Mouse (Mus musculus): Measurements from ENCODE around the gene Tmem63b.
A peak's percentile ranks its signal among the peaks of the same experiment; 100 is the strongest.

The Tmem63b gene

DNA sequence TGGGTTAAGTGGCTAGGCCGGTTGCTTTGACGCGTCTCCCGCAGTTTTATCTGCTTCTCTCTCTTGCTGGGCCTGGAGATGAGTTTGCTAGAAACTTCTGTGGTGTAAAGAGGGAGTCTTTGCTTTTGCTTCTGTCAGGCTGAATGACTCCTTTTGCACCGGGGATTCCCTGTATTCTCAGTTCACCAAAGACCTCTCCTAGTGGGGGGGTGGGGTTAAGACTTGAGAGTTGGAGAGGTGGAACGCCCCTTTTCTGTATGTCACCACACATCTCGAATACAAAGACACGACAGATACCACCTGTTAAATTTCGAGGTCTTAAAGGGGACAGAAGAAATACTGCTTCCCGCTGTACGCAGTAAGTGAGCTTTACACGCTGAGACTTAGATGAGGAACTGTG is at the start of gene Tmem63b:
Tmem63b (minus strand) TSS at position 190 of the 400 bp plus-strand sequence.
- no peak for DNase-seq (ENCODE audit: low spot score in 2 of 2)

DNA sequence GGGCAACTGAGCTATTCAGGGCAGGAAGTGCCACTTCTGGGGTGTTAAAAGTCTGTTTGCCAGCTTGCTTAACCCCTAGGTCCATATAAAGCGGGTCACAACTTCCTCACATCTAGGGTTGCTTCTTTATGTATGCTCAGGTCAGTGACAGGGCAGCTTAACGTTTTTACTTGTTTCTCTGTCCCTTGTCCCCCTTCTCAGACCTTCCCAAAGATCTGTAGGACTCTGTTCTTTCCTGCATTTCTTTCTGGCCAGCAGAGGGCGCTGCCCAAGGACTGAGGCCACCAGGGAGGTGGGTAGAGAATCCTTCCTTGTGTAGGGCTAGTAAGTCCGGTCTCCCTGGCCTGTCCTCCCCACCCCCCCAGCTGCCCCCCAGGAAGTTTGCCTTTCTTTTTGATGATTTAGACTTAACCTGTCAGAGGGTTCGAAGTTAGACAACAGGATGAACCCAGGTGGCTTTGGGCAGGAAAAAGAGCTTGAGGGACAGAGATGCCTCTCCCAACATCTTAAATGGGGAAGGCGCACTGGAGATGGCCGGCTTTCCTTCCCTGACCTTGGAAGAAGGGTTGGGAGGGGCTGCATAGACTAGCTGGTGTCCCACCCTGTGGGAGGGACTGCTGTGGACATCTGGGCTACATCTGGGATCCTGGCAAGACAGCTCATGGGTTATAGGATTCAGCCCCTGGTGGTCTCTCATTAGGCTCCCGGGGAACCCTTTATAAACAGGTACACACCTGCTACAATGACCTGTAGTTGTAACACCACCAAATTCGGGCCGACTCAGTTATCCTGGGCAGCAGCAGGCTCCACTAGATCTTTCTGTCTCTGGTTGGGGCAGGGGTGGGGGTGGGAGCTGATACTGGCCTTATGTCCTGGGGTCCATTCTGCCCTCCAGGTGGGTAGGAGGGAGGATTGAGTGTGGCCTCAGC is 48.9 kb upstream of the Tmem63b start:
- peak; percentile 69 to 88 for DNase-seq (ENCODE audit: low spot score in 2 of 2)

DNA sequence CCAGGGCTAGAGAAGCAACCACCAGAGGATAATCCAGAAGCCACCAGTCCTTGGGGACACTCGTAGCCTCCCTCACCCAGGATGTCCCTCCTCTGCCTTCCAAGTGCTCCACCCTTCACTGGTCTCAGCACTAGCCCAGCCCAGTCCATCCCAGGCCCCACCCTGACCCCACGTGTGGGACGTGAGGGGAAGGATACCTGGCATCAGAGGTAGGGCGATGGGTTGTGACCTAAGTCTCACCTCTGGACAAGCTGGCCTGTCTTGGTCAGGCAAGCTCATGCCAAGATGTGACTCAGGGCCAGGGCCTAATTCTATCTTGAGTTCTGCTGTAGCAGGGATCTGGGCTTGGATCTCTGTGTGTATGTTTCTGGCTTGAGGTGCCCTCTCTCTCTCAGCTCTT is 48.2 kb upstream of the Tmem63b start:
- no peak for DNase-seq (ENCODE audit: low spot score in 2 of 2)

DNA sequence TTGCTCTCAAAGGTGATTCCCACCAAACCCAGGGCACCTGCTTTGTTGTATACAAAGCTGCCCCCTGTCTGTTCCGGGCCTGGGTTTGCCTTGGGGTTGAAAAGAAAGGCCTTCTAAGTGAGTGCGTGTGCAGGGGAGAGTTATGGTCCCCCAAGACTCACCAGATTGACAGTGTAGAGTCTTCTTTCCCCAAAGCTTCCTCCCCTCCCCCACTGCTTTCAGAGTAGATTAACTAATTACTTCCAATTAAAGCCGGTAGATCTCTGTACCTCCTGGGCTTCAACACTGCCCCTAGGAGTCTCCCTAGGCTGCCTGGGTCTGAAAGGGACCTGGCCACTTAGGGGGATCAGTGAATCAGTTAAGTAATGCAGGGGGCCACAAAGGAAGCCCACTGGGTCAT is 47.6 kb upstream of the Tmem63b start:
- no peak for DNase-seq (ENCODE audit: low spot score in 2 of 2)

DNA sequence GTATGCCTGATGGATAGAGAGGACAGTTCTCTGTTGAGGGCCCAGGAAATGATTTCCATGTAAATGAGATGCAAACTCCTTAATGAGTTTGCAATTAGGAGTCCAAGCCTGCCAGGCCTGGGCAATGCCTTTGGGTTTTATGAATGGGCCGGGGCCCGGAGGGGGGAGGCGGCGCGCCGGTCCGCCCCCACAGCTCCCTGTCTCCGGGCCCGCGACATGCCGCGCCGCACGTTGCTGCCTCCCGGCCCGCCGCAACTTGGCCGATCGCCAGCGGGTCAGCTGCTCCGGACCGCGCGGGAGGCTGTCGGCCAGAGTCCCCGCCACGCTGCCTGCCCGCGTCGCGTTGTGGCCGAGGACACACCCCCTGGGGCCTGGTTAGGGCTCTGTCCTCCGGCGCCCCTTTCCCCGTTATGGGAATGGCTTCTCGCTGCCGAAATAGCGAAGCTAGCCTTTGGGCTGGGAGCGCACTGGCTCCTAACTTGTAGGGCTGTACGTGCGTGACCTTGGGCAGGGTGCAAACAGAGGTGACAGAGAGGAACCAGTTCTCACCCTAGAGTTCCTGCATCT is 47.1 kb upstream of the Tmem63b start, which contains the start of gene 1600014C23Rik:
1600014C23Rik (minus strand) TSS at position 110 of the 567 bp plus-strand sequence.
- DNase-seq (ENCODE audit: low spot score in 2 of 2), result no peak

DNA sequence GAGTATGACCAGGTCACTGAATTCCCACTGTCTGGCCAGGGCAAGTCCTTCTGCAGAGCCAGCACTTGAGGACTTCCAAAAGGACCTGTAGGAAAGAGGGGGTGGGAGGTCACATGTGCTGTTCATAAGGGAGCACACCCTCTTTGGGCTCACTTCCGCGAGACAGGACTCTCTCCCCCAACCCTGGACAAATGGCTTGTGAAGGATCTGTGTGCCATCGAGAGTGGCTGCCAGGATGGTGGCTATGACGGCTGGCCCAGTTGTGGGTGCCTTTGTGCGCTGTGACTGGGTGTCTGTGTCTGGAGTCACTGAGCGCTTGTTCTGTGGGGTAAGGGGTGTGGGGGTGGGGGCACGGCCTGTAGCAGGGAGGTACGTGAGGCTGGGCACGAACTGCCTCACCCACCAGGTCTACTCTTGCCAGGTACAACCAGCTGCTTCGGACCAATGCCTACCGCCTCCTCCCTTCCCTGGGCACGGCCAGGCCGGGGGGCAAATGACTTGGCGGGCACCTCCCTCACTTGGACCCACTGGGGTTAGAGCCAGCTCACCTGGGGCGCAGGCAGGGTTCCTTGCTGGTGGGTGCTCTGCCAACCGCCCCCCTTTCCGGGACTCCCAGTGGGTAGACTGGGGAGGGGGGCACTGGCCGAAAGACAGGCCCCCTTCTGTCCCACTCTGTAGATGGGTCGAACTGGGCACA is 46.5 kb upstream of the Tmem63b start:
- no peak for DNase-seq (ENCODE audit: low spot score in 2 of 2)

DNA sequence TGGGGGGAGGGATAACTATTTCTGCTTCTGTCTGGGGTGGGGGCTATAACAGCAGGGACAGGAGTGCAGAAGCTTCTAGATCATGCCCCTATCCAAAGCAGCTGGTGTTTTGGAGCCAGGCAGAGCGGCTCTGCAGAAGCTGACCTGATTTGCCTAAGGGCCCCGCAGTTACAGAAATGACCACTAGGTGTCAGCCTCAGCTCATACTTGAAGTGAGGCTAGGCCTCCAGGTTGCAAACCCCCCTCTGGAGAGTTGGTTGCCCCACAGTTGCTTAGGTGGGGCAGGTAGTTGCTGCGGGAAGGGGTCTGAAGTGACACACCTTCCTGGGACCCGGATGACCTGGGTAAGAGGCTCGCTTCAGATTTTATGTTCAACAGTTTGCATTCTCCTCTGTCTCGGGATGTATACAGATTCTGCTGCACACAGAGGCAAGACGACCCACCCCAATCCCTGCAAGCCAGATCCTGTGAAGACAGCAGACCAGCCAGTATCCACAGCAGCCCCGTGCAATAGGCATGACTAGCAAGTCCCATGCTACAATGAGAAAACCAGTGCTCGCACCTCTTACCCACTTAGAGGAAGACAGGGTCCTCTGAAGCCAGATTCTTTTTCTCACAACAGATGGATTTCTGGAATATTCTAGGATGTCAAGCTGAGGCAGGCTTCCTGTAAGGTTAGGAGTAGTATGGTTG is 44.6 kb upstream of the Tmem63b start:
- DNase-seq (ENCODE audit: low spot score in 2 of 2), result peak; percentile 76 to 91

DNA sequence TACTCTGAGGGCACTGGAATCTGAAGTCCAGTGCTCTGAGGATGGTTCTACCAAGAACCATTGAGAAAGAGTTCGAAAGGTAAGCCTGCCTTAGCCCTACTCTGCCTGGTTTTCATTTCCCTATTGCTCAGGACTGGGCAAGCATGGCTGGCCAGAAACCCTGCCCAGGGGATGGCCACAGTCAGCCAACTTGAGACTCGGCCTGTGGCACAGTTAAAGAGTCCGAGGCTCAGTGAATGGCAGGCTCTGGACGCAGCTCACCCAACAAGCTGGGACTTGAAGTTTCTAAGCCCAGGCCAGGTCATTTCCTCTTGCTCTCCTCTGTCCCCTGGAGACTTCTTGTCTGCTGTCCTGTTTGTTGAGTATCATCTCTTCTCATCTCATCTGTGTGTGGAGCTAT is 44.0 kb upstream of the Tmem63b start:
- no peak for DNase-seq (ENCODE audit: low spot score in 2 of 2)

DNA sequence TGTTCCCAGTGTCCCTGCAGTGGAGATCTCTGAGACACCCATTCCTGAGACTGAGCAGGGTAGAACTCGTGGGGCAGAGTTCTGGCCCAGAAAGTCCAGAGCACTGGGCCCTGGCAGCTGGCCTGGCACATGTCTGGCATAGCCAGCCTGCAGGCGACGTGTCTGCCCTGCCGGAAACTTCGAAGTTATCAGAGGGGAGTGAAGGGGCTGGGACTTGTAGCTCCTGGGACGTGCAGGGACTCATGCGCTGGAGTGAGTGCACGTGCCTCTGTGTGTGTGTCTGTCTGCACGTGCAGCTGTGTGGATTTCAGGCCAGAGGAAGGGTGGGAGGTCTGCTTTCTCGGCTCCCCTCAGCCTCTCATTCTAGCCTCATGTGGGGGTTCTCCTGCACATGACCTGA is 42.7 kb upstream of the Tmem63b start:
- DNase-seq (ENCODE audit: low spot score in 2 of 2), result no peak

DNA sequence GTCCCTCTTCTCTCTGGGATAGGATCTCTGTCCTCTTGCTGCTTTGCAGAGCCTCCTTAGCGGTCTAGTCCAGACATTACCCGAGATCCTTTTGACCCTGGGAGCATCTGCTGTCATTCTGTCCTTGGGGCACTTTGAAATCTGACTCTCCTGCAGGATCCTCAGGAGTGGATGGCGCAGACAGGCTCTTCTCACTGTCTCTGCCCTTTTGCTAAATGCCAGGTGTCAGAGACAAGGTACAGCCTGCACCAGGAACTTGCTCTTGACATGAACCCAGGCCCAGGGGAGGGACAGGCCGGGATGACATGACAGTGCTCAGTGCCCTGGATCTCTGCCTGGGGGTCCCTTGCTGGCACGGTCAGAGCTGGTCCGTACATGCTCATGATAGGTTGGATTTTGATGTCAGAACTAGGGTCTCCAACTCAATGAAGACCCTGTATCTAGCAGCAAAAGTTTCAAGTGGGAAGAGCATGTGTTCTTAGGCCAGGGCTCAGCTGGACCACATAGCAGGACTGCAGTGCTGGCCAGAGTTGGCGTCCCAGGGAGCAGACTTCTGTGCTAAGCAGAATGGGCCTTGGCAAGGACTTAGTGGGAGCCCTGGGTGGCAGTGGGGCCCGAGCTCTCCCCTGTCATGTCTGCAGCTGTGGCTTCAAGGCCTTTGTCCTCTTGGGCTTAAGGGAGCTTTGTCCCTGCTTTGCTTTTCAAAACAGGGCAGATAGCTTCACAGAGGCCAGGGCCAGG is 41.4 kb upstream of the Tmem63b start:
- no peak for DNase-seq (ENCODE audit: low spot score in 2 of 2)

DNA sequence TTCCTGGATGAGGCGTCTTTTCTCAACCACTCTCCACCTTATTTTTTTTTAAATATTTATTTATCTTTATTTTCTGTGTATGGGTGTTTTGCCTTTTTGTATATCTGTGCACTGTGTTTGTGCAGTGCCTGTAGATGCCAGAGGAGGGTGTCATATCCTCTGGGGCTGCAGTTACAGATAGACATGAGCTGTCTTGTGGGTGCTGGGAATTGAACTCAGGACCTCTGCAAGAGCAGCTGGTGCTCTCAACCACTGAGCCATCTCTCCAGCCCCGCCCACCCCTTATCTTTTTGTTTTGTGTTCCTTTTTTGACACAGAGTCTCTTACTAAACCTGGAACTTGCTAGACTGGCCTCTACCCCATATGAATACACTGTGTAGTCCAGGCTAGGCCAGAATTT is 40.8 kb upstream of the Tmem63b start:
- DNase-seq (ENCODE audit: low spot score in 2 of 2), result no peak

DNA sequence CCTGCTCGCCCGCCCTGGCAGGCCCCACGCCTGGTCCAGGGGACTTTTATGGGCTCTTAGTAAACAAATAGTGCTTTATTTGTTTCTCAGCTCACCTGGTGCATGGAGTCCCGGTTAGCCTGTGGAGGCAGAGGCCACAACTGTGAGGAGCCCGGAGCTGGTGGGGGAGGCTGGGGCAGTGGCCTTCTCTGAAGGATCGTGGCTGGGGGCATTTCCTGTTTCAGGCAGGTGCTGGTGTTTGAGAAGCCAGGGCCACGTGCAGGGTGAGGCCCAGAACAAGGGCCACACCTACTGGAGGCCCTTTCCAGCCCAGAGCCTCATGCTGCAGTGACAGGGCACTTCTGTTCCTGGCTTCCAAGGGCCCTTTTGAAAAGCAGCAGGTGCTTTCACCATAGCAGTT is 39.5 kb upstream of the Tmem63b start:
- no peak for DNase-seq (ENCODE audit: low spot score in 2 of 2)

DNA sequence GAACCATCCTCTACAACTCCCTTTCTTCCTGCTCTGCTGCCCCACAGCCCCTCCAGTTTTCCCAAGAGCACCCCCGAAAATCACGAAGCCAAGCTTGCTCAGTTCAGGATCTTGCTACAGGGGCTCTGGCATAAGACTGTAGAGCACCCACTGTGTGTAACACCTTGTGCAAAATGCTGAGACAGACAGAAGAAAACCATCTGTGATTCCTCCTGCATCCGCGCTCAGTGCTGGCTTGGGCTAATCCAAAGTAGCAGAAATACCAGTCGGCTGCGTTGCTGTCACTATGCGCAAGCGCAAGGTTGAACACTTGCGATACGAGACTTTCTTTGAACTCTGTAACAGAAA is 37.8 kb upstream of the Tmem63b start:
- no peak for DNase-seq (ENCODE audit: low spot score in 2 of 2)

DNA sequence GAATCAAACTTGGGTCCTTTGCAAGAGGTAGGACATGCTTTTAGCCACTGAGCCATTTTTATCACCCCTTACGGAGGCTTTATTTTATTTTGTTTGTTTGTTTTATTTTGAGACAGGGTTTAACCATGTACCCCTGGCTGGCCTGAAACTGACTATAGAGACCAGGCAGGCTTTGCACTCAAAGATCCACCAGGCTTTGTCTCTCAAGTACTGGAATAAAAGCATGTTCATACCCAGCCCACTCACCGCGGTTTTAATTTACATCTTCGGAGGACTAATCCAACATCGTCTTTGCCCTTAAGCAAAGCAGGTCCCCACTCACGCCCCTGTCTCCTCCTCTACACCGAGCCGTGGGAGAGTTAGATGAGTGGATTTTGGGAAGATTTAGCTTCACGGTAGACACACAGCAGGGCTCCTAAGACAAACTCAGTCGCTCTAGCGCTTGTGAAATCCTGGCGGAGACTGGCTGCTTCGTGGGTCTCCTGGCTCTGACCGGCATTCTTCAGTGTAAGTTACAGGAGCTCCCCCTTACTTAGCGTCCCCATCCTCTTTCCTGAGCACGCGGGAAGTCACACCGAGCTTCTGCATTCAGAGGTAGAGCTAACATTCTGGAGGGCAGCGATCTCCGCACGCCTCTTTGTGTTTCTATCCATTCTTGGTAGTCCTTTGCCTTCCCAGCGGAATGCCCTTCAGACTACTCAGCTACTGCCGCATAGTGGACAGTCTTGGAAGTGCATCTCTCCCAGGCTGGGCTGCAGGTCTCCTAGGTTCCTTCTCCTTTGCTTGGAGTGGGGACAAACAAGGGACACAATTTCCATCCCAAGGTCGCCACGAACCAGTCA is 37.2 kb upstream of the Tmem63b start:
- peak; percentile 66 to 86 for DNase-seq (ENCODE audit: low spot score in 2 of 2)

DNA sequence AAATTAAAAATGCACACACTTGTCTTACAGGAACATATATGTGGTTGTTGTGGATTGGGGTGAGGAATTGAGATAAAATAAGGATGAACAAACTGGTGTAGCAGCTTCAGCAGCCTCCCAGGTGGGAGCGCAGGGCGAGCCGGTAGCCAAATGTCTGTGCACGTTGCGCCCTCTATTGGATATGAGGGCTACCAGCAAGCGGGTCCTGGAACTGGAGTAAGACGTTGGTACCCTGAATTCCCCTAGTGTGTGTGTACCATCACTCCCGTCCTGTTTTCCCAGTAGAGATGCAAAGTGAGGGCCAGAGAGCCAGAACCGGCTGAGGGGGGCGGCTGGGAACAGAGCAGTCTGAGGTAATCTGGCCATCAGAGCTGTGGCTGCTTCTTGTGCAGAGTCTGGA is 31.6 kb upstream of the Tmem63b start:
- DNase-seq (ENCODE audit: low spot score in 2 of 2), result peak; percentile 61 to 82

DNA sequence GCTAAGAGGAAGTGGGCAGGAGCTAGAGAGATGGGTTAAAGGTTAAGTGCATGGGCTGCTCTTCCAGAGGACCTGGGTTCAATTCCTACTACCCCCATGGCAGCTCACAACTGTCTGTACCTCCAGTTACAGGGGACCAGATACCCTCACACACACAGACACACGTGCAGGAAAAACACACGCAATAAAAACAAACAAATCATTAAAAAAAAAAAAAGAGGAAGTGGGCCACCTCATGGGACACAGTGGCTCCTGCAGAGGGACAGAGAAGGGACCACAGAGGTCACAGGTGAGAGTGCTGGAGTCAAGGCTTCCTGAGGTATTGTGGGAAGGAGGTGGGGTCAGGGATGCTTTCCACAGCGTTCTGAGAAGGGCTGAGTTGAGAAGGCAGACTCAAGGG is 24.8 kb upstream of the Tmem63b start:
- no peak for DNase-seq (ENCODE audit: low spot score in 2 of 2)

DNA sequence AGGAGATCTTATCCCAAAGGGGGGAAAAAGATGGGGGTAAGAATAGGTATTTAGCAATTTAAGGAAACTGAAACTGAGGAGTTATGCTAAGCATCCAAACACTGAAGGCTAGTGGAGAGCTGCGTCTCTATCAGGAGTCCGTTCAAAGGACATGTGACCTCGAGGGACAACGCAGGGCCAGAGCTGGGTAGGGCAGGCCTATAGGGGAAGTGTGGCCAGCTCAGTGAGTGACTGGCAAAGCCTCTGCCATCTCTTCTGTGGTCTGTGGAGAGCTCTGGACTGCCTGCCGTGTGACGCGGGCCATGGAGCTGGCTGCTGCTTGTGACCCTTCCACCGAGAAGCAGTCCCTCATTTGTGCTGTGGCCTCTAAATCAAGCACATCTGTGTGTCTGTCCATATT is 23.7 kb upstream of the Tmem63b start:
- no peak for DNase-seq (ENCODE audit: low spot score in 2 of 2)

DNA sequence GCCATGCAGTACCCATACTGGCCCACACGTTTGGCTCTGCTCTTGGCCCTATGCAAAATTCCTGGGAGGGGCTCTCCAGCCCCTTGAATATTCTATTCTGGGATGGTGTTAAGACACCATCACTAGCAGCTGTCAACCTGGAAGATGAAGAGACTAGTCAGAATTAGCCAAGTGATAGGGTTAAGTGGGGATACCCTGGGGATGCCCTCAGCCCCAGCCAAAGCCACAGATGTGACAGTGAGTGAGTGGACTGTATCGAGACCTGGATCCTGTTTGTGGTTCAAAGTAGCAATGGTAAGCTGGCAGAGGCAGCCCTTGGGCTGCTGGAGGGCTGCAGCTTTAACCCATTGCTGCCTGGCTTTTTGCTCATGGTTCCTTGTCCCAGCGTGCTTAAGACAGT is 23.1 kb upstream of the Tmem63b start:
- DNase-seq (ENCODE audit: low spot score in 2 of 2), result no peak

DNA sequence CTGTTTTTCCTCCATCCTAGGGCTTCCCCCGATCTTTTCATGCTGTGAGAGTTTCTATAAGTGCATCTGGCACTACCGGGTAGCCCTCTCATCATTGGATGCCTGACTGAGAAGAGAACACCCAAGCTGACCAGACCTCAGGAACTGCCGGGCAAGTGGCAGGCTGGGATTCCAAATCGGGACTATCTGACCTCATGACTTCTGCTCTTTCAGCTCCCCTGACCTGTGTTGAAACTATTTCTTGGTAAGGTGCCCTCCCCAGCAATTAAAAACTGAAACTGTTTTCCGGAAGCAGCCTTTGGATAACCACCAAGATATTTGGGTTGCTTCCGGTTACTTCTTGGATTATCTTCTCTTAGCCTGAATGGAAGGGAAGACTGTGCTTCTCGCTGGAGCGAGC is 21.5 kb upstream of the Tmem63b start:
- DNase-seq (ENCODE audit: low spot score in 2 of 2), result no peak

DNA sequence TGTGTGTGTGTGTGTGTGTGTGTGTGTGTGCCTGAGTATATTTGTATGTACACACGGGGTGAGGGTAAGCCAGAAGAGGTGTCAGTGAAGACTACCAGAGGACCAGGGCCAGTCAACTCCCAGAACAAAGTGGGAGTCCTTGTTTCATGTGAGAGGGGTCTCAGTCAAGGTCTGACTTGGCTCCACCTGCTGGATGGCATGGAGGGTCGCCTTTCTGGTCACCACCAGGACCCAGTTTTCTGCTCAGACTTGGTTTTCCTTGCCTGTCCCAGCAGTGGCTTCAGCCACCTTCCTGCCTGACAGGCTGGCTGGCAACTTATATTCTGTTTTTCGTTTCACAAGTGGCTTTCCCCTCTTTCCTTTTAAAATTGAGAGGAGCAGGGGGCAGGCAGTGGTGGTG is 20.7 kb upstream of the Tmem63b start:
- no peak for DNase-seq (ENCODE audit: low spot score in 2 of 2)

DNA sequence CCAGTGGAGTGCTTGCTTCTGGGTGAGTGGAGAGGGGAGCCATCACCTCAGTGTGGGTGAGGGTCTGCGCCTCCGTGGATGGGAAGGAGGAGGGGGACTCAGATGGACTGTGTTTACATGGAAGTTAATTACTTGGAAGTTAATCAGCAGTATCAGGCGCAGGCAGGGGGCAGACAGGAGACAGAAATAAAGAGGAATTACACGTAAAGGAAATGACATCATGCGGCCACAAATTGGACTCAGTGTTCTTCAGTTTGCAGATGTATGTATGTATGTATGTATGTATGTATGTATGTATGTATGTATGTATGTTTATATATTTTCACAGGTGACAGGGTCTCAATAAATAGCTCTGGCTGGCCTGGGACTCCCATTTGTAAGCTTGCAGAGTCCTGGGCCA is 20.1 kb upstream of the Tmem63b start:
- DNase-seq (ENCODE audit: low spot score in 2 of 2), result no peak

All from spleen, postnatal 4 days (tissue).